ENCODE assay signal across 10 mouse cellular contexts in the genomic region with DNA sequence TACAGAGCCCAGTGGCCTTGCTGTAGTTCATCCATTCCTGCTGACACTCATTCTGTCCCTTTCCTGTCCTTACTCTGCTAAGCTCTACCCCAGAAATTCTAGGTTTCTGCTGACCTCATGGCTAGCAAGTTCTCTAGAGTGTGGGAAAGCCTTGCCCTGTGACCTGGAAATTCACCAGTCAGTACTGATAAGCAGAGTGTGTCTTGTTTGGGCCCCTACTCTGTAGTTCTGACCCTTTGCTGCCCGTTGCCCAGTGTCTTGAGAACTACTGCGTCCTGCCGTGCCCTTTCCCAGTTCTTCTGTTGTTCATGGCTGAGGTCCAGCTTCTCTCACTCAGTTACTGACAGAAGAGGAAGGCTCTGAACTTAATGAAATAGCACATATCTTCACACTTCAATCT. TPM values are rescaled to one million over a fixed set of nuclear protein-coding genes. Genes with fewer than 3 reads are reported as not detected.
DNase-seq lines count a peak whose midpoint lies in the region; ATAC-seq lines count a peak whose summit lies in the region.
"Had no signal": no experiment of that assay in that cellular context is flagged by ENCODE, and none has a peak within 500 bp of the region (broad histone marks: within the 10 kb centered on the region; RNA-seq: fewer than 3 reads in every experiment).

No protein-coding gene starts in this region.

- H3K36me3 ChIP-seq in heart, embryonic 14.5 days (ENCODE audit: control insufficient read depth, insufficient read depth, low read length), result peaks cover 66% of the 10 kb centered on the region

- peak overlapping the region; percentile 12 to 78 for H3K27ac ChIP-seq in heart, embryonic 14.5 days (replicated peaks in 1 of 2; ENCODE audit: control insufficient read depth in 1 of 2, insufficient read depth in 1 of 2, low read depth in 2 of 2, low read length in 2 of 2)
- H3K27ac ChIP-seq: lung, embryonic 15.5 days had no signal

- 25% methylated on average over 3 of the region's 3 CpGs for WGBS in heart, embryonic 14.5 days

- H3K9ac ChIP-seq in heart, embryonic 14.5 days (ENCODE audit: low read length), result 0 out of 2 replicates have a peak overlapping the region, but pooled peaks have one; percentile 8
- H3K9ac ChIP-seq: lung, embryonic 15.5 days had no signal

- H3K27me3 ChIP-seq in heart, embryonic 14.5 days (ENCODE audit: control insufficient read depth, insufficient read depth, low read length), result no peaks in the 10 kb centered on the region
- H3K27me3 ChIP-seq: lung, embryonic 15.5 days had no signal

- H3K4me1 ChIP-seq in heart, embryonic 14.5 days (ENCODE audit: control insufficient read depth in 2 of 2, insufficient read depth in 2 of 2, low read length in 2 of 2), result peaks cover 3 to 16% of the 10 kb centered on the region in 2 experiments; a peak in 3 of 4 replicates

- ATAC-seq in heart, embryonic 14.5 days (ENCODE audit: insufficient number of reproducible peaks, insufficient read depth, low FRiP score, low read depth), result peak; percentile 79

- H3K4me3 ChIP-seq in heart, embryonic 14.5 days (ENCODE audit: control insufficient read depth in 1 of 2, insufficient read depth in 1 of 2, low read depth in 1 of 2, low read length in 2 of 2), result no peak overlapping the region
- H3K4me3 ChIP-seq: lung, embryonic 15.5 days had no signal

- peak; percentile 21 for DNase-seq in adrenal gland, postnatal 14 days
- no peak for DNase-seq in adrenal gland, postnatal 4 days (ENCODE audit: low spot score in 2 of 2)
- DNase-seq in adipocyte (ENCODE audit: low spot score) (peak; percentile 86), liver (peak; percentile 60)
- no peak for DNase-seq in left cerebral cortex, adult 11 months (ENCODE audit: low spot score)
- no peak for DNase-seq in cerebellum, adult 9-11 months
- no peak for DNase-seq in cerebellum, postnatal 14 days
- DNase-seq: layer of hippocampus, postnatal 36 days had no signal

- H3K4me2 ChIP-seq in heart, embryonic 14.5 days (ENCODE audit: low read length), result no peak overlapping the region
- H3K4me2 ChIP-seq: lung, embryonic 15.5 days had no signal

- H3K9me3 ChIP-seq in heart, embryonic 14.5 days (ENCODE audit: control insufficient read depth, low read length), result no peaks in the 10 kb centered on the region
- H3K9me3 ChIP-seq: lung, embryonic 15.5 days had no signal

RNA-seq across cellular contexts. Expression of a gene that starts 44.9 kb away (rescaled TPM):
- total RNA-seq in adrenal gland, postnatal 14 days (2021), result 11.4 and 11.8 TPM in 2 replicates
- total RNA-seq in adrenal gland, postnatal 4 days (2021), result 10 to 100 TPM; 13.1 to 15.8 TPM
- 21.1 and 23.7 TPM in 2 replicates for polyA plus RNA-seq in heart, embryonic 14.5 days (2014; fragmentation: Nextera tagmentation; extraction: Ambion mirVana)

Comparison
In these comparisons a context has a peak if more than half of its experiments do, and no peak if none do; other contexts are left out.
1. DNase-seq: peak in adrenal gland, postnatal 14 days (single experiment), adipocyte (single experiment) and liver (single experiment); none in adrenal gland, postnatal 4 days (0 of 2), left cerebral cortex, adult 11 months (single experiment), cerebellum, adult 9-11 months (single experiment) and cerebellum, postnatal 14 days (0 of 2).